Mouse (Mus musculus) limb, embryonic 14.5 days (tissue): Measurements from ENCODE around the gene Acp5. TPM values are rescaled to one million over a fixed set of nuclear protein-coding genes. Genes with fewer than 3 reads are reported as not detected.

Source experiments
- ATAC-seq: fragments of 200-750 bp; cut with Nextera tagmentation; 2 replicates; pipeline ENCODE4 v1.8.0; 2017; ENCODE audit warnings: low read depth, moderate number of reproducible peaks, moderate TSS enrichment; ENCODE audit not compliant: low FRiP score
- DNase-seq: peaks from one replicate; pipeline ENCODE4 v3.0.0-alpha.2; 2015; ENCODE audit warnings: low spot score
- H3K27ac ChIP-seq: fragments of 300-500 bp; sonication (generic); replicated peaks from 2 replicates; pipeline ENCODE4 v1.5.1; 2014; ENCODE audit warnings: low read depth, mild to moderate bottlenecking, low read length, moderate library complexity, mixed read lengths
- H3K27me3 ChIP-seq: fragments of 300-500 bp; sonication (generic); 2 replicates; pipeline ENCODE4 v1.6.1; 2014; ENCODE audit warnings: low read length, mixed read lengths; ENCODE audit not compliant: control insufficient read depth, insufficient read depth
- H3K36me3 ChIP-seq: fragments of 300-500 bp; sonication (generic); 2 replicates; pipeline ENCODE4 v1.6.1; 2014; ENCODE audit warnings: mild to moderate bottlenecking, low read length, moderate library complexity, mixed read lengths; ENCODE audit not compliant: control insufficient read depth, insufficient read depth
- H3K4me1 ChIP-seq: fragments of 300-500 bp; sonication (generic); 2 replicates; pipeline ENCODE4 v1.6.1; 2014; ENCODE audit warnings: antibody characterized with exemption, low read length, mixed read lengths; ENCODE audit not compliant: control insufficient read depth, insufficient read depth
- H3K4me2 ChIP-seq: fragments of 300-500 bp; sonication (generic); replicated peaks from 2 replicates; pipeline ENCODE4 v1.6.1; 2014; ENCODE audit warnings: low read depth, mild to moderate bottlenecking, low read length, moderate library complexity; ENCODE audit not compliant: severe bottlenecking
- H3K4me3 ChIP-seq: fragments of 300-500 bp; sonication (generic); replicated peaks from 2 replicates; pipeline ENCODE4 v1.5.1; 2014; ENCODE audit warnings: low read length
- H3K9ac ChIP-seq: fragments of 300-500 bp; sonication (generic); 2 replicates; pipeline ENCODE4 v1.6.1; 2014; ENCODE audit warnings: mild to moderate bottlenecking, low read depth, low read length, moderate library complexity; ENCODE audit not compliant: severe bottlenecking
- H3K9me3 ChIP-seq: fragments of 300-500 bp; sonication (generic); 2 replicates; pipeline ENCODE4 v1.6.1; 2016; ENCODE audit warnings: low read length; ENCODE audit not compliant: control insufficient read depth
- POLR2A ChIP-seq: fragments of 200-500 bp; IDR thresholded peaks from 2 replicates; pipeline ENCODE4 v1.8.0; 2012; ENCODE audit warnings: inconsistent platforms, mild to moderate bottlenecking, moderate library complexity, borderline replicate concordance; ENCODE audit not compliant: insufficient read depth, insufficient read length; ENCODE audit errors: extremely low read depth
- WGBS: fragments of 180-500 bp; shearing (Covaris S2); extraction: QIAGEN DNeasy Blood & Tissue Kit; methylation state at CpG from one replicate; pipeline ENCODE4 v1.1.7; 2014; 5-methylcytosine and 5-hydroxymethylcytosine counted together
- polyA plus RNA-seq, 2 experiments: library from polyadenylated mRNA; depleted of rRNA in 1 of 2; stranded (reverse) in 1 of 2; unstranded in 1 of 2; fragments of >200 nt; fragmentation: Nextera tagmentation in 1 of 2; extraction: Ambion mirVana in 1 of 2; gene quantifications; 2 replicates each; pipeline versions ENCODE4 v1.2.1 to v1.2.3; 2012 to 2014

Gene Acp5
- polyA plus RNA-seq, 2 experiments, result 21.6 to 23.6 TPM

DNA sequence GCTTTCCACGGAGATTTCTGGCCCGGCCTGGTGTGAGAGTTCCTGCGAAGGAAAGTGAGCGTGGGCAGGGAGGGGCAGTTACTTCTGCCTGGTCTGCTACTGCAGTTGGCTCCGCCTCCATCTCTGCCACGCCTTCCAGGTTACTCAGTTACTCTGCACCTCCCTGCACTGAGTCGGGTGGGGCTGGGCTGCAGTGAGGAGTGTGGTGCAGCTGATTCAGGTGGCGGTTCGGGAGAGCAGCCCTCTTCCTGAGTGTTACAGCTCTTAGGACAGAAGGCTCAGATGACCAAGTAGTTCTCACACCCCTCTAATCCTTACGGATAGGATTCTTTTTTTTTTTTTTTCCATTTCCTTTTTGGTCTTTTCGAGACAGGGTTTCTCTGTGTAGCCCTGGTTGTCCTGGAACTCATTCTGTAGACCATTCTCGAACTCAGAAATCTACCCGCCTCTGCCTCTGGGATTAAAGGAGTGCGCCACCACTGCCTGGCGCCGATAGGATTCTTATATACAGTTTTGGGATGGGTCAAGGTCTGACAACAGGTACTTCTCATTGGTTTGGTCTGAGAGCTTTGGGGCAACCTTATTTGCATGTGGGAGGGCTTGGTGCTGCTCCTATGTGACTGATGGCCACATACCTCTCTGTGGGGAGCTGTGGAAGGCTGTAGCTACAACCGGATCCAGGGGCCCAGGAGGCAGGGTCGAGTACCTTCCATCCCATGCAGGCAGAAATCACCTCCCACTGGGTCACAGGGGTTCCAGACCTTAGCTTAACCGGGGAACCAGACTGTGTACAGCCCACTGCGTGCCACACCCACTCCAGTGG lies 14.1 kb upstream of the Acp5 start:
- DNase-seq, result no peak
- Histone ChIP-seq H3K36me3 (no peaks in the 10 kb centered on the region), H3K9ac (no peak overlapping the region), H3K4me1 (no peaks in the 10 kb centered on the region), H3K27me3 (no peaks in the 10 kb centered on the region), H3K27ac (no peak overlapping the region), H3K9me3 (no peaks in the 10 kb centered on the region), H3K4me3 (no peak overlapping the region), H3K4me2 (no peak overlapping the region)
- TF ChIP-seq POLR2A, result no peak
- no peak for ATAC-seq
- 75% methylated on average over 20 of the region's 20 CpGs for WGBS

DNA sequence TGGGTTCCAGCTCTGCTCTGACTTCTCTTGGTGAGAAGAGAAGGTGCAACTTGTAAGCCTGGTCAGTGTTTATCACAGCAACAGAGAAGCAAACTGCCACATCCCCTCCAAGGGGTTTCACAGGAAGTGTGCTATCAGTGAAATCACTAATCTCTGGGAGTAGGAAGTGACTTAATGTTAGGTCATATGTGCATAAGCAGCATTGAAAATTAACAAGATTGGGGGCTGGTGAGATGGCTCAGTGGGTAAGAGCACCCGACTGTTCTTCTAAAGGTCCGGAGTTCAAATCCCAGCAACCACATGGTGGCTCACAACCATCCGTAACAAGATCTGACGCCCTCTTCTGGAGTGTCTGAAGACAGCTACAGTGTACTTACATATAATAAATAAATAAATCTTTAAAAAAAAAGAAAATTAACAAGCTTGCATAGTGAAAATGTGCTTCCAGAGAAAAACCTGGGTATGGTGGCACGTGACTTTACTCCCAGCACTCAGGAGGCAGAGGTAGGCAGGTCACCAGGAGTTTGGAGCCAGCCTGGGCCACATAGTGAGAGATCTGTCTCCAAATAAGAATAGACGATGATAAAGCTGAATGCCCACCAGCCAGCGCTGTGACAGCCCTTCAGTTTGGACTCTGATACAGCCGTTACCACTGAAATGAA lies 8.9 kb upstream of the Acp5 start:
- no peaks in the 10 kb centered on the region for H3K4me1 ChIP-seq
- H3K9ac ChIP-seq, result no peak overlapping the region
- H3K36me3 ChIP-seq, result no peaks in the 10 kb centered on the region
- ATAC-seq (no peak), DNase-seq (no peak)
- no peaks in the 10 kb centered on the region for H3K27me3 ChIP-seq
- H3K9me3 ChIP-seq, result no peaks in the 10 kb centered on the region
- WGBS, result 89% methylated on average over 7 of the region's 8 CpGs
- H3K4me3 ChIP-seq, result no peak overlapping the region
- H3K4me2 ChIP-seq, result no peak overlapping the region
- TF ChIP-seq POLR2A, result no peak
- no peak overlapping the region for H3K27ac ChIP-seq

DNA sequence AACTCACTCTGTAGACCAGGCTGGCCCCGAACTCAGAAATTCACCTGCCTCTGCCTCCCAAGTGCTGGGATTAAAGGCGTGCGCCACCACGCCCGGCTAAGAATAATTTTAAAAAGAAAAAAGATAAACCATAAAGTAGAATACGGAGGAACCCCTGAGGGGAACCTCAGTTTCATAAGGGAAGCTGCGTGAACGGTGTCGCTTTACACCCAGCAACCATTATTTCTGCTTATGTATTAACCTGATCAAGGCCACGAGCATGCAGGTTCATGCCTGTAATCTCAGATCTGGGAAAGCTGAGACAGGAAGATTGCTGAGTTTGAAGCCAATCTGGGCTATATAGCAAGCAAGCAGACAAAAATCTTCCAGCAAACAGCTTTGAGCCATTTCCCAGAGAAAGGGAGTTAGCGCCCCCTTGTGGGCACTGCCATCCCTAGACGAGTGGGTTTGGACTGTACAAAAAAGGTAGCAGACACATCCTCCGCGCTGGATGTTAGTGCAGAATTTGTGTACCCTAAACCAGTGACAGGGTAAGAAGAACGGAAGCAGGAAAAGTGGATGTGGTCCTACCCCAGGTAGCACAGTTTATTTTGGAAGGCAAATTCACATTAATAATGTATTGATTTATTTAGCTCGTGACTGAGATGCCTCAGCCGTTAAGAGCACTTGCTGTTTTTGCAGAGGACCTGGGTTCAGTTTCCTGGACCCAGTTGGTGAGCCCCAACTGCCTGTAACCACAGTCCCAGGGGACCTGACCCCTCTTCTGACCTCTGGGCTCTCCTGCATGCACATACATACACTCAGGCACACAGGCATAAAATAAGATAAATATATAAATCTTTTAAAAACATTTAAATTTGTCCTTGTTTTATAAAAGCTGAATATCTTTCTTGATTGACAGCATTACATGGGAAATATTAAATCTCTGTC lies 7.9 kb upstream of the Acp5 start:
- Histone ChIP-seq H3K9ac (no peak overlapping the region), H3K27ac (no peak overlapping the region), H3K4me1 (no peaks in the 10 kb centered on the region), H3K36me3 (no peaks in the 10 kb centered on the region), H3K27me3 (no peaks in the 10 kb centered on the region), H3K9me3 (no peaks in the 10 kb centered on the region), H3K4me2 (no peak overlapping the region), H3K4me3 (no peak overlapping the region)
- TF ChIP-seq POLR2A, result no peak
- WGBS, result 54% methylated on average over 17 of the region's 17 CpGs
- no peak for ATAC-seq
- DNase-seq, result peak; percentile 88

DNA sequence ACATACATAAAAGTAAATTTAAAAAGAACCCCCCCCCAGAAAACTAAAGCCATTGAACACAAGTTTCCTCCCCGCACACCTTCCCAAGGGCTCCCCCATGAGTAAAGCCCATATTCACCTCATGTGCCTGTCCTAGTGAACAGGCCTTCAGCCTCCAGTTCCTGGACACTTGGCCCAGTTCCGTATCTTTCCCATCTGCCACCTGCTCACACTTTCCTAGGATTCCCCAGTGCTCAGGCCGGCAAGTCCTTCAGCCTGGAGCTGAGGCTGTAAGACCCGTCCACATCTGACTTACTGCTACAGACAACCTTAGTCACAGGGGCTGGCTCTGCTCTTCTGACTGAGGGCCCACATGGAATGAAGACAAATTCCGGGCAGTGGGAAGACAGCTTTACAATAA lies 4.2 kb upstream of the Acp5 start:
- DNase-seq (no peak), ATAC-seq (no peak)
- H3K27me3 ChIP-seq, result no peaks in the 10 kb centered on the region
- no peak overlapping the region for H3K4me3 ChIP-seq
- H3K27ac ChIP-seq, result no peak overlapping the region
- 83% methylated on average over 5 of the region's 5 CpGs for WGBS
- TF ChIP-seq POLR2A, result no peak
- peaks cover 4% of the 10 kb centered on the region; the same call in 1 of the 2 replicates for H3K4me1 ChIP-seq
- no peaks in the 10 kb centered on the region for H3K36me3 ChIP-seq
- no peaks in the 10 kb centered on the region for H3K9me3 ChIP-seq
- H3K4me2 ChIP-seq, result no peak overlapping the region
- no peak overlapping the region for H3K9ac ChIP-seq

DNA sequence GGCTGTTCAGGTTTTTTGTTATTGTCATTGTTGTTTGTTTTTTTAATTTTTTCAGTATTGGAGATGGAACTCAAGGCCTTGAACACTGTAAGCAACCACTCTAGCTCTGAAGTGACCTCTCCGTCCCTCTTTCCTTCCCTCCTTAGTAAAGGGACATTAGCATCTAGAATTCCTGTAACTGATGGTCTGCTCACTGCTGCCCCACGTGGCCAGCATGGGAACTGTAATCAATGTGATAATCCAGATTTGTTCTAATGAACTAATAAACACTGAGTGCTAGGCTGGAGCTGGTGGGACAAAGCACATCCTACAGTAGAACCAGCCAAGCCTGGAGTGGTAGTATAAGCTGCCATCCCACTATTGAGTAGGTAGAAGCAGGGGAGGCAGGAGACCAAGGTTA lies 3.0 kb upstream of the Acp5 start:
- no peaks in the 10 kb centered on the region for H3K9me3 ChIP-seq
- H3K4me1 ChIP-seq, result peaks cover 4% of the 10 kb centered on the region; the same call in 1 of the 2 replicates
- 31% methylated on average over 2 of the region's 2 CpGs for WGBS
- no peaks in the 10 kb centered on the region for H3K27me3 ChIP-seq
- H3K4me3 ChIP-seq, result no peak overlapping the region
- DNase-seq (peak; percentile 12), ATAC-seq (no peak)
- H3K27ac ChIP-seq, result no peak overlapping the region
- H3K9ac ChIP-seq, result no peak overlapping the region
- H3K36me3 ChIP-seq, result no peaks in the 10 kb centered on the region
- H3K4me2 ChIP-seq, result no peak overlapping the region
- no peak for TF ChIP-seq POLR2A
